Mouse (Mus musculus): ENCODE data around the gene Nxpe3. TPM values are rescaled to one million over a fixed set of nuclear protein-coding genes. Genes with fewer than 3 reads are reported as not detected.

The Nxpe3 gene
- polyA plus RNA-seq (2014; fragmentation: Nextera tagmentation; extraction: Ambion mirVana): 1.3 TPM in 2 replicates

- under 1% methylated on average over 72 of the region's 74 CpGs for WGBS
- peak within 1 kb of the TSS; percentile 89 for H3K9ac ChIP-seq (replicated peaks; ENCODE audit: low read depth, low read length)
- H3K4me1 ChIP-seq (ENCODE audit: control insufficient read depth, insufficient read depth, low read length): no peaks in the 10 kb centered on the region; the same call in 1 of the 2 replicates
- no peaks in the 10 kb centered on the region for H3K36me3 ChIP-seq (ENCODE audit: control insufficient read depth, insufficient read depth, low read length)
- H3K27me3 ChIP-seq (ENCODE audit: control insufficient read depth, insufficient read depth, low read length): no peaks in the 10 kb centered on the region
- H3K4me2 ChIP-seq (ENCODE audit: low read depth, low read length): peak within 1 kb of the TSS; percentile 53
- ATAC-seq (ENCODE audit: low read depth): peak; percentile 96
- H3K4me3 ChIP-seq (ENCODE audit: low read depth, low read length): peak within 1 kb of the TSS; percentile 76
- peak within 1 kb of the TSS; percentile 79 for H3K27ac ChIP-seq (ENCODE audit: low read depth, low read length)
- H3K9me3 ChIP-seq (ENCODE audit: control insufficient read depth, low read length): no peaks in the 10 kb centered on the region
These were observed at the start of gene Nxpe3 for GRCm38 (mm10) chr16:55894893-55895650. Gene Nxpe3, minus strand, starts transcription at chr16:55895285.

DNA sequence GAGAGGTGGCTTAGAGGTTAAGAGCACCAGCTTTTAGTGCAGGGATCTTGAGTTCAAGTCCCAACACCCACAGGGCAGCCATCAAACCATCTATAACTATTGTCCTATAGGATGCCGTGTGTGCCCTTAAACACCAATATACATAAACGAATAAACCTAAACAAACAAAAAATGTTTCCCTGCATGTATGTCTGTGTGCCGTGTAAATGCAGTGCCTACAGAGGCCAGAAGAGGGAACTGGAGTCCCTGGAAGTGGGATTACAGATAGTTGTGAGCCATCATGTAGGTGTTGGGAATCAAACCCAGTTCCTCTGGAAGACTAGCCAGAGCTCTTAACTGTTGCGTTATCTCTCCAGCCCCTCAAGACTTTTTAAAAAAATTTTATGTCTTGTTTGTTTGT lies 45.7 kb upstream of the Nxpe3 start:
- Histone ChIP-seq H3K36me3 (ENCODE audit: control insufficient read depth, insufficient read depth, low read length) (no peaks in the 10 kb centered on the region), H3K4me2 (ENCODE audit: low read depth, low read length) (no peak overlapping the region), H3K27ac (ENCODE audit: low read depth, low read length) (no peak overlapping the region), H3K4me1 (ENCODE audit: control insufficient read depth, insufficient read depth, low read length) (no peaks in the 10 kb centered on the region), H3K9ac (replicated peaks; ENCODE audit: low read depth, low read length) (no peak overlapping the region), H3K9me3 (ENCODE audit: control insufficient read depth, low read length) (no peaks in the 10 kb centered on the region), H3K27me3 (ENCODE audit: control insufficient read depth, insufficient read depth, low read length) (no peaks in the 10 kb centered on the region), H3K4me3 (ENCODE audit: low read depth, low read length) (no peak overlapping the region)
- 93% methylated on average over 4 of the region's 4 CpGs for WGBS
- ATAC-seq (ENCODE audit: low read depth): no peak

GRCm38 (mm10) chr16:55939703-55940102 lies 44.6 kb upstream of the Nxpe3 start:
- Histone ChIP-seq H3K27ac (ENCODE audit: low read depth, low read length) (no peak overlapping the region), H3K4me3 (ENCODE audit: low read depth, low read length) (no peak overlapping the region), H3K27me3 (ENCODE audit: control insufficient read depth, insufficient read depth, low read length) (no peaks in the 10 kb centered on the region), H3K4me1 (ENCODE audit: control insufficient read depth, insufficient read depth, low read length) (no peaks in the 10 kb centered on the region), H3K36me3 (ENCODE audit: control insufficient read depth, insufficient read depth, low read length) (no peaks in the 10 kb centered on the region), H3K4me2 (ENCODE audit: low read depth, low read length) (no peak overlapping the region), H3K9ac (replicated peaks; ENCODE audit: low read depth, low read length) (no peak overlapping the region), H3K9me3 (ENCODE audit: control insufficient read depth, low read length) (no peaks in the 10 kb centered on the region)
- no peak for ATAC-seq (ENCODE audit: low read depth)
- 89% methylated on average over 6 of the region's 6 CpGs for WGBS

- WGBS: 91% methylated on average over 4 of the region's 4 CpGs
- no peak overlapping the region for H3K4me3 ChIP-seq (ENCODE audit: low read depth, low read length)
- no peaks in the 10 kb centered on the region for H3K36me3 ChIP-seq (ENCODE audit: control insufficient read depth, insufficient read depth, low read length)
- no peaks in the 10 kb centered on the region for H3K27me3 ChIP-seq (ENCODE audit: control insufficient read depth, insufficient read depth, low read length)
- H3K4me2 ChIP-seq (ENCODE audit: low read depth, low read length): no peak overlapping the region
- no peaks in the 10 kb centered on the region for H3K4me1 ChIP-seq (ENCODE audit: control insufficient read depth, insufficient read depth, low read length)
- ATAC-seq (ENCODE audit: low read depth): no peak
- H3K27ac ChIP-seq (ENCODE audit: low read depth, low read length): no peak overlapping the region
- no peaks in the 10 kb centered on the region for H3K9me3 ChIP-seq (ENCODE audit: control insufficient read depth, low read length)
- H3K9ac ChIP-seq (replicated peaks; ENCODE audit: low read depth, low read length): no peak overlapping the region
These were observed 43.7 kb upstream of the Nxpe3 start for GRCm38 (mm10) chr16:55938761-55939160.

DNA sequence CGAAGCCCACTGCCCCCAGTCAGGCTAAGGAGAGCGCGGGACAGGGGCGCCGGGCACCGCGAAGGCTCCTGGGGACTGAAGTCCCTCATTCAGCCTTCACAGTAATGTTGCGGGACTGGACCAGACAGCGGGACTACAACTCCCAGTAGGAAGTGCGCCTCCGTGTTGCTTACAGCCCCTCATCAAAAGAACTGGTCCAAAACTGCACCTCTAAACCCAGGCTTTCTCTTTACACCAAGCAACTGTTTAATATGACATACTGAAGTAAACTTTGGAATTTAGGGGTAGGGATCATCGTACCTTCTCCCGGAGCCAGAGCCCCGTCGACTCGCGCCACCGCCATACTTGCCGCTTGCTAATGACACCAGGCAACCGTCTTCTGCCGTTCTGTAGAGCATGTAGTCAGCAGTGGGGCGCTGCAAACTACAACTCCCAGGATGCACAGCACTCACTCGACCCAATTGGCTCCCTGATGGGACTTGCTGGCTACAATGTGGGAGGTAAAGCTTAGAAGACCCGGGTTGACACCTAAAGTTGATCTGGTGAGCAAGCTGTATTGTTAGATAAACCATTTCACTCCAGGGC lies 39.5 kb upstream of the Nxpe3 start, which contains the start of gene Cep97:
Gene Cep97, minus strand, starts transcription at position 403 of the 585 bp plus-strand sequence.
- Histone ChIP-seq H3K9ac (replicated peaks; ENCODE audit: low read depth, low read length) (peak within 1 kb of the TSS; percentile 60), H3K9me3 (ENCODE audit: control insufficient read depth, low read length) (no peaks in the 10 kb centered on the region), H3K27ac (ENCODE audit: low read depth, low read length) (peak within 1 kb of the TSS; percentile 63; the same call in 1 of the 2 replicates), H3K4me2 (ENCODE audit: low read depth, low read length) (peak within 1 kb of the TSS; percentile 49), H3K4me3 (ENCODE audit: low read depth, low read length) (peak within 1 kb of the TSS; percentile 56), H3K27me3 (ENCODE audit: control insufficient read depth, insufficient read depth, low read length) (no peaks in the 10 kb centered on the region), H3K36me3 (ENCODE audit: control insufficient read depth, insufficient read depth, low read length) (no peaks in the 10 kb centered on the region), H3K4me1 (ENCODE audit: control insufficient read depth, insufficient read depth, low read length) (no peaks in the 10 kb centered on the region)
- under 1% methylated on average over 24 of the region's 24 CpGs for WGBS
- peak; percentile 99 for ATAC-seq (ENCODE audit: low read depth)

DNA sequence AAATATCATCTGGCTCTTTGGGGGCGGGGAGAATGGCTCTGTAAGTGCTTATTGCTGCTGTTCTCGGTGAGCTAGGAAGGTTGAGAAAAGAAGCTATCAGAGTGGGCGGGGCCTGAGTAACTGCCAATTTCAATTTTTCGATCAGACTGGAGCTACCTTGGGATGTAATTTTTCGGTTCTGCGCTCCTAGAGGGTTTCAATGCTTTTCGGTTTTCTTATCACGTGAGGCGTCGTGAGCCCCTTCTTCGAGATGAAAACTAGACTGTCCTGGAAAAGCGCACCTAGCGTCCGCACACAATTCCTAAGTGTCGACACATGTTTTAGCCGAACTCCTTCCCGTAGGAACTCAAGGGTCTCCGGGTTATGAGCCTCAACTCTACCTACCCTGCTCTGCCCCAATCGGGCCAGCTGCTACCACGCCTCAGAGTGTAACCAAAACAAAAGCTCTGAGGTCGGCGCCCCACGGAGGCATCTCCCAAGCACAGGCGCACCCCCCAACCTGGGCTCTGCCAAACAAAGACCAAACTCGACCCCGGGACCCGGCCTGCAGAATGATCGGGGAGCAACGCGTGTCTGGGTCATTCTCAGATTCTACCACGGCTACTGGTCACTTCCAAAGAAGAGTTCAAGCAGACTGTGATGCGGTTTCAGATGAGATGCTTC lies 38.7 kb upstream of the Nxpe3 start:
- H3K4me3 ChIP-seq (ENCODE audit: low read depth, low read length): peak overlapping the region; percentile 56
- H3K9me3 ChIP-seq (ENCODE audit: control insufficient read depth, low read length): no peaks in the 10 kb centered on the region
- H3K27ac ChIP-seq (ENCODE audit: low read depth, low read length): peak overlapping the region; percentile 63; the same call in 1 of the 2 replicates
- WGBS: under 1% methylated on average over 32 of the region's 32 CpGs
- no peaks in the 10 kb centered on the region for H3K4me1 ChIP-seq (ENCODE audit: control insufficient read depth, insufficient read depth, low read length)
- ATAC-seq (ENCODE audit: low read depth): peak; percentile 64
- H3K36me3 ChIP-seq (ENCODE audit: control insufficient read depth, insufficient read depth, low read length): peaks cover 3% of the 10 kb centered on the region; the same call in 1 of the 2 replicates
- no peaks in the 10 kb centered on the region for H3K27me3 ChIP-seq (ENCODE audit: control insufficient read depth, insufficient read depth, low read length)
- peak overlapping the region; percentile 60 for H3K9ac ChIP-seq (replicated peaks; ENCODE audit: low read depth, low read length)
- H3K4me2 ChIP-seq (ENCODE audit: low read depth, low read length): peak overlapping the region; percentile 49

DNA sequence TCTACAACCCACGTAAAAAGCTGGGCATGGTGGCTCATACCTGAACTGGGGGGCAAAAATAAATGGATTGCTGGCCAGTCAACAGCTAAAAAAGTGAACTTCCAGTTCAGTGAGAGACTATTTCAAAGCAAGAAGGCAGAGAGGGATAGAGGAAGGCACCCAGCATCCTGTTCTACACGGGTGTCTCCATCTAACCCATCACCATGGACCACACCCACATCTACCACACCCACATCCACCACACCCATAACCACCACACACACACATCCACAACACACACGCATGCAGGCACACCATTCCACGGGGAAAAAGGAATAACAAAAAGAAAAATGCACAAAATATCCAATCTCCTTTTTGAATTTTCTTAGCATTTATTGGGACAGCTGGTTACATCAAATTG lies 28.9 kb upstream of the Nxpe3 start:
- Histone ChIP-seq H3K4me1 (ENCODE audit: control insufficient read depth, insufficient read depth, low read length) (no peaks in the 10 kb centered on the region), H3K36me3 (ENCODE audit: control insufficient read depth, insufficient read depth, low read length) (peaks cover 5% of the 10 kb centered on the region), H3K27ac (ENCODE audit: low read depth, low read length) (no peak overlapping the region), H3K4me2 (ENCODE audit: low read depth, low read length) (no peak overlapping the region), H3K4me3 (ENCODE audit: low read depth, low read length) (no peak overlapping the region), H3K9me3 (ENCODE audit: control insufficient read depth, low read length) (no peaks in the 10 kb centered on the region), H3K27me3 (ENCODE audit: control insufficient read depth, insufficient read depth, low read length) (no peaks in the 10 kb centered on the region), H3K9ac (replicated peaks; ENCODE audit: low read depth, low read length) (no peak overlapping the region)
- ATAC-seq (ENCODE audit: low read depth): no peak
- 99% methylated on average over 4 of the region's 4 CpGs for WGBS

DNA sequence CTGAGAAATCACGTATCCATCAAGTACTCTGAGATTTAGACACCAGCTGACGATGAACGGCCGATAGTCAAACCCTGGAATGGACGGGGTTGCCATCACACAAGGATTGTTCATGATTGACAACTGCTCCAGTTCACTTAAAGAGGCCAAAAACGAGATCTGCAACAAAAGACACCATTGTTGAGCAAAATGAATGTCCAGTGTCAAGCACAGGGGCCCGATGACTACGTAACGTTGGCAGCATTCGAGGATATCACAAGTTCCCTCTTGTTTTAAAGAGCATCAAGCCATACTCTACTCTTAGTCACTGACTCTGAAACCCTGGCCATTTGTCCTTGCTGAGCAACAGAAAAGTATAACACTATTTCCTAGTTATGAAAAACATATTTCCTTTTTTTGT lies 27.0 kb upstream of the Nxpe3 start:
- peaks cover 8% of the 10 kb centered on the region for H3K36me3 ChIP-seq (ENCODE audit: control insufficient read depth, insufficient read depth, low read length)
- no peak overlapping the region for H3K27ac ChIP-seq (ENCODE audit: low read depth, low read length)
- H3K9me3 ChIP-seq (ENCODE audit: control insufficient read depth, low read length): no peaks in the 10 kb centered on the region
- no peak for ATAC-seq (ENCODE audit: low read depth)
- WGBS: 88% methylated on average over 10 of the region's 10 CpGs
- no peaks in the 10 kb centered on the region for H3K27me3 ChIP-seq (ENCODE audit: control insufficient read depth, insufficient read depth, low read length)
- no peak overlapping the region for H3K4me2 ChIP-seq (ENCODE audit: low read depth, low read length)
- no peak overlapping the region for H3K9ac ChIP-seq (replicated peaks; ENCODE audit: low read depth, low read length)
- H3K4me3 ChIP-seq (ENCODE audit: low read depth, low read length): no peak overlapping the region
- no peaks in the 10 kb centered on the region for H3K4me1 ChIP-seq (ENCODE audit: control insufficient read depth, insufficient read depth, low read length)

DNA sequence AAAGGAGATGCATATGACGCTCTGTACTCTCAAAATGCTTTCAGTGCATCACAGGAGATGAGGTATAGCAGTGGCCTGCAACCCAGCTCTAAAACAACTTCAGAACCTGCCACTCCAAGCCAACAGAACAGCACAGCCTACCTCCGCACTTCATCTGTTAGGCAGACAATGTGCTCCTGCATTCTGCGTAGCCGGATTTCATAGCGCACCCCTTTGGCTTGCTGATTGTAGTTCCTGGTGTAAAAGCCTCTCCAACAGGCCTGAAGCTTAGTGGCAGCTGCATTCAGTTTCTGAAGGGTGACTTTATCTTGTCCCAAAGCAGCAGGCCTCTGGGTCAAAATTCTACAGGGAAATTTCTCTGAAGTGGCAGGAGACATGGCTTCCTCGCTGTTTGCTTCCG lies 19.6 kb upstream of the Nxpe3 start:
- Histone ChIP-seq H3K9me3 (ENCODE audit: control insufficient read depth, low read length) (no peaks in the 10 kb centered on the region), H3K27ac (ENCODE audit: low read depth, low read length) (no peak overlapping the region), H3K36me3 (ENCODE audit: control insufficient read depth, insufficient read depth, low read length) (peaks cover 17% of the 10 kb centered on the region), H3K9ac (replicated peaks; ENCODE audit: low read depth, low read length) (no peak overlapping the region), H3K4me1 (ENCODE audit: control insufficient read depth, insufficient read depth, low read length) (no peaks in the 10 kb centered on the region), H3K4me3 (ENCODE audit: low read depth, low read length) (no peak overlapping the region), H3K4me2 (ENCODE audit: low read depth, low read length) (no peak overlapping the region), H3K27me3 (ENCODE audit: control insufficient read depth, insufficient read depth, low read length) (no peaks in the 10 kb centered on the region)
- no peak for ATAC-seq (ENCODE audit: low read depth)
- 94% methylated on average over 7 of the region's 7 CpGs for WGBS
